Mouse (Mus musculus) intestine, embryonic 16.5 days (tissue): ENCODE data around the gene Golga7b. TPM values are rescaled to one million over a fixed set of nuclear protein-coding genes. Genes with fewer than 3 reads are reported as not detected.

Experiments used
- ATAC-seq: fragments of 200-750 bp; cut with Nextera tagmentation; 2 replicates; pipeline ENCODE4 v1.8.0; 2017; ENCODE audit warnings: moderate TSS enrichment, moderate library complexity
- H3K27ac ChIP-seq: fragments of 300-500 bp; sonication (generic); 2 replicates; pipeline ENCODE4 v1.5.1; 2014; ENCODE audit warnings: mild to moderate bottlenecking, low read length
- H3K27me3 ChIP-seq: fragments of 300-500 bp; sonication (generic); replicated peaks from 2 replicates; pipeline ENCODE4 v1.6.1; 2014; ENCODE audit warnings: low read length, control low read depth, mixed read lengths; ENCODE audit not compliant: control insufficient read depth, insufficient read depth
- H3K36me3 ChIP-seq: fragments of 300-500 bp; sonication (generic); 2 replicates; pipeline ENCODE4 v1.6.1; 2014; ENCODE audit warnings: low read length, control low read depth; ENCODE audit not compliant: control insufficient read depth, insufficient read depth
- H3K4me1 ChIP-seq: fragments of 300-500 bp; sonication (generic); 2 replicates; pipeline ENCODE4 v1.6.1; 2014; ENCODE audit warnings: low read length, control low read depth, mixed read lengths; ENCODE audit not compliant: control insufficient read depth, insufficient read depth
- H3K4me2 ChIP-seq: fragments of 300-500 bp; sonication (generic); 2 replicates; pipeline ENCODE4 v1.6.1; 2014; ENCODE audit warnings: low read depth, low read length, control low read depth
- H3K4me3 ChIP-seq: fragments of 300-500 bp; sonication (generic); 2 replicates; pipeline ENCODE4 v1.5.1; 2014; ENCODE audit warnings: mild to moderate bottlenecking, low read length
- H3K9ac ChIP-seq: fragments of 300-500 bp; sonication (generic); 2 replicates; pipeline ENCODE4 v1.6.1; 2014; ENCODE audit warnings: low read depth, low read length
- H3K9me3 ChIP-seq: fragments of 300-500 bp; sonication (generic); 2 replicates; pipeline ENCODE4 v1.6.1; 2016; ENCODE audit warnings: low read length, control low read depth; ENCODE audit not compliant: control insufficient read depth
- WGBS: fragments of 180-500 bp; shearing (Covaris S2); extraction: QIAGEN DNeasy Blood & Tissue Kit; methylation state at CpG from one replicate; pipeline ENCODE4 v1.1.7; 2014; 5-methylcytosine and 5-hydroxymethylcytosine counted together
- polyA plus RNA-seq: library from polyadenylated mRNA; unstranded; fragments of >200 nt; fragmentation: Nextera tagmentation; extraction: Ambion mirVana; gene quantifications from 2 replicates; pipeline ENCODE4 v1.2.1, GENCODE M21; 2015

The Golga7b gene
- polyA plus RNA-seq, 1 experiment from 2014 or later = 1.2 TPM

GRCm38 (mm10) chr19:42243401-42243800 lies 4.0 kb upstream of the Golga7b start:
- H3K27ac ChIP-seq = no peak overlapping the region
- no peaks in the 10 kb centered on the region for H3K27me3 ChIP-seq
- WGBS = 27% methylated on average over 3 of the region's 3 CpGs
- H3K9me3 ChIP-seq = no peaks in the 10 kb centered on the region
- no peaks in the 10 kb centered on the region for H3K36me3 ChIP-seq
- H3K4me3 ChIP-seq = no peak overlapping the region
- H3K4me1 ChIP-seq = no peaks in the 10 kb centered on the region
- no peak overlapping the region for H3K9ac ChIP-seq
- ATAC-seq = no peak
- no peak overlapping the region for H3K4me2 ChIP-seq

GRCm38 (mm10) chr19:42246626-42247025 lies 748 bp upstream of the Golga7b start:
- no peak for ATAC-seq
- Histone ChIP-seq H3K4me1 (no peaks in the 10 kb centered on the region), H3K36me3 (no peaks in the 10 kb centered on the region), H3K9ac (no peak overlapping the region), H3K27me3 (no peaks in the 10 kb centered on the region), H3K9me3 (no peaks in the 10 kb centered on the region), H3K4me2 (no peak overlapping the region), H3K4me3 (no peak overlapping the region), H3K27ac (no peak overlapping the region)
- WGBS = 50% methylated on average over 5 of the region's 5 CpGs

- no peaks in the 10 kb centered on the region for H3K9me3 ChIP-seq
- no peak overlapping the region for H3K4me3 ChIP-seq
- 69% methylated on average over 11 of the region's 11 CpGs for WGBS
- H3K4me2 ChIP-seq = no peak overlapping the region
- no peak overlapping the region for H3K9ac ChIP-seq
- no peak for ATAC-seq
- H3K27ac ChIP-seq = no peak overlapping the region
- no peaks in the 10 kb centered on the region for H3K36me3 ChIP-seq
- H3K4me1 ChIP-seq = no peaks in the 10 kb centered on the region
- no peaks in the 10 kb centered on the region; the same call in 1 of the 2 replicates for H3K27me3 ChIP-seq
These were observed 2.9 kb downstream of the Golga7b start for GRCm38 (mm10) chr19:42249976-42250914.

- 2% methylated on average over 5 of the region's 23 CpGs for WGBS
- ATAC-seq = peak; percentile 77
These were observed 8.0 kb downstream of the Golga7b start for GRCm38 (mm10) chr19:42255438-42255783.

GRCm38 (mm10) chr19:42255784-42256610 lies 8.6 kb downstream of the Golga7b start:
- Histone ChIP-seq H3K4me1 (no peaks in the 10 kb centered on the region), H3K27ac (no peak overlapping the region), H3K9ac (no peak overlapping the region), H3K4me3 (peak overlapping the region; percentile 42), H3K36me3 (no peaks in the 10 kb centered on the region), H3K9me3 (no peaks in the 10 kb centered on the region), H3K27me3 (no peaks in the 10 kb centered on the region; the same call in 1 of the 2 replicates), H3K4me2 (peak overlapping the region; percentile 75)
- WGBS = 4% methylated on average over 37 of the region's 42 CpGs
- ATAC-seq = peak; percentile 87

More at GRCm38 (mm10) chr19:42255438-42255783, 8.0 kb downstream of the Golga7b start:
- H3K27ac ChIP-seq = no peak overlapping the region
- H3K4me3 ChIP-seq = peak overlapping the region; percentile 42
- H3K9me3 ChIP-seq = no peaks in the 10 kb centered on the region
- H3K9ac ChIP-seq = no peak overlapping the region
- no peaks in the 10 kb centered on the region; the same call in 1 of the 2 replicates for H3K27me3 ChIP-seq
- H3K4me1 ChIP-seq = no peaks in the 10 kb centered on the region
- H3K4me2 ChIP-seq = peak overlapping the region; percentile 75
- H3K36me3 ChIP-seq = no peaks in the 10 kb centered on the region

GRCm38 (mm10) chr19:42256611-42257240 lies 9.4 kb downstream of the Golga7b start:
- ATAC-seq = no peak
- Histone ChIP-seq H3K9ac (no peak overlapping the region), H3K4me2 (no peak overlapping the region), H3K4me1 (no peaks in the 10 kb centered on the region), H3K4me3 (no peak overlapping the region), H3K36me3 (no peaks in the 10 kb centered on the region), H3K9me3 (no peaks in the 10 kb centered on the region), H3K27ac (no peak overlapping the region), H3K27me3 (no peaks in the 10 kb centered on the region; the same call in 1 of the 2 replicates)
- WGBS = 82% methylated on average over 12 of the region's 12 CpGs

GRCm38 (mm10) chr19:42257241-42257635 lies 9.9 kb downstream of the Golga7b start:
- Histone ChIP-seq H3K9me3 (no peaks in the 10 kb centered on the region), H3K4me1 (no peaks in the 10 kb centered on the region), H3K4me2 (no peak overlapping the region), H3K27ac (no peak overlapping the region), H3K36me3 (no peaks in the 10 kb centered on the region), H3K27me3 (no peaks in the 10 kb centered on the region; the same call in 1 of the 2 replicates), H3K4me3 (no peak overlapping the region), H3K9ac (no peak overlapping the region)
- WGBS = 84% methylated on average over 12 of the region's 12 CpGs
- no peak for ATAC-seq

GRCm38 (mm10) chr19:42258031-42258430 lies 10.7 kb downstream of the Golga7b start:
- no peak for ATAC-seq
- Histone ChIP-seq H3K27me3 (no peaks in the 10 kb centered on the region; the same call in 1 of the 2 replicates), H3K27ac (no peak overlapping the region), H3K9ac (no peak overlapping the region), H3K4me1 (no peaks in the 10 kb centered on the region), H3K9me3 (no peaks in the 10 kb centered on the region), H3K4me2 (no peak overlapping the region), H3K4me3 (no peak overlapping the region), H3K36me3 (no peaks in the 10 kb centered on the region)
- 72% methylated on average over 3 of the region's 3 CpGs for WGBS

- H3K27ac ChIP-seq = no peak overlapping the region
- H3K4me3 ChIP-seq = no peak overlapping the region
- H3K27me3 ChIP-seq = no peaks in the 10 kb centered on the region; the same call in 1 of the 2 replicates
- H3K36me3 ChIP-seq = no peaks in the 10 kb centered on the region
- no peaks in the 10 kb centered on the region for H3K4me1 ChIP-seq
- no peak overlapping the region for H3K4me2 ChIP-seq
- no peak overlapping the region for H3K9ac ChIP-seq
- no peak for ATAC-seq
- WGBS = 73% methylated on average over 5 of the region's 5 CpGs
- H3K9me3 ChIP-seq = no peaks in the 10 kb centered on the region
These were observed 11.2 kb downstream of the Golga7b start for GRCm38 (mm10) chr19:42258596-42258995.
